8 mouse cellular contexts compared by ENCODE assay signal in the genomic region with DNA sequence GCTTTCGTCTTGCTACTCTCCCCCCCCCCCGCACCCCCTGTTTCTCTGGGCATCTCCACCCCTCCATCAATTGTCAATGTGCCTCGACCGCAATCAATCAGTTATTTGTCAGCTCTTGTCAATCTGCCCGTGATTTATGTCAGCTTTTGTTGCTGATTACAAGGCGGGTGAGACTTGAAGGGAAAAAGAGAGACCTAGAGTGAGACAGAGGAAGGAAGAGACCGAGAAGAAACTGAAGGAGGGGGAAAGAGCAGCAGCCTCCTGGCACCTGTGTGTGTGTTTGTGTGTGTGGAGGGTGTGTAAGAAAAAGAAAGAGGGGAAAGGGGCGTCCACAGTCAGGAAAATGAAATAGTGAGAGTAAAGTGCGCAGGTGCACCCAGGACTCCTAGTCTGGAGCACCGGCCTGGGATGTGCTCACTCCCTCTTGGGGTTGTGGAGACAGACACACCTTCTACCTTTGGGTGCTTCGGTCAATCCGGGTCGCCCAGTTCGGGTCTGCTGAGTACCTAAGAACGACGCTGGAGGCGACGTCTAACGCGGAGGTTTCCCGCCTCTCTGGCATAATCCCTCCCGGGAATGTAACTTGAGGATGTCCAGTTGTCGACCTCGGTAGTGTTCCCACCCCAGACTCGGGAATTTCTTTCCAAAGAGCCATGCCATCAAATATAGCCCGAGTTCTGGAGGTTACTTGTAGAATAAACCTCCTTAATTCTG. TPM values are rescaled to one million over a fixed set of nuclear protein-coding genes. Genes with fewer than 3 reads are reported as not detected.
A peak's percentile ranks its signal among the peaks of the same experiment; 100 is the strongest.
DNase-seq lines count a peak whose midpoint lies in the region; ATAC-seq and TF ChIP-seq lines count a peak whose summit lies in the region.

No protein-coding gene starts in this region.

- TF ChIP-seq CTCF in brain, embryonic 14.5 days (IDR thresholded peaks at IDR 0.05; ENCODE audit: borderline replicate concordance, extremely low read depth, insufficient read depth, insufficient read length): no peak

- H3K27me3 ChIP-seq in heart, embryonic 12.5 days (replicated peaks): peaks cover 46% of the 10 kb centered on the region
- no peaks in the 10 kb centered on the region for H3K27me3 ChIP-seq in kidney, embryonic 16.5 days (ENCODE audit: insufficient read depth, low read length)

- no peak for TF ChIP-seq POLR2A in brain, embryonic 14.5 days (IDR thresholded peaks at IDR 0.05; ENCODE audit: borderline replicate concordance, extremely low read depth, insufficient read depth, insufficient read length, poor library complexity, severe bottlenecking)

- peak overlapping the region; percentile 38; the same call in 1 of the 2 replicates for H3K9ac ChIP-seq in heart, embryonic 12.5 days
- peak overlapping the region; percentile 91 for H3K9ac ChIP-seq in kidney, embryonic 16.5 days (replicated peaks; ENCODE audit: low read length)

- no peaks in the 10 kb centered on the region for H3K36me3 ChIP-seq in heart, embryonic 12.5 days
- H3K36me3 ChIP-seq in kidney, embryonic 16.5 days (ENCODE audit: insufficient read depth, low read length): peaks cover 17% of the 10 kb centered on the region
- no peaks in the 10 kb centered on the region for H3K36me3 ChIP-seq in macrophage (ENCODE audit: inconsistent target)

- no peaks in the 10 kb centered on the region for H3K9me3 ChIP-seq in heart, embryonic 12.5 days (replicated peaks)
- no peaks in the 10 kb centered on the region for H3K9me3 ChIP-seq in kidney, embryonic 16.5 days (ENCODE audit: low read length)

- intact Hi-C loops in left cerebral cortex, postnatal 4 days (cut with DNase I): loop anchor here (5.0 to 10.0 kb wide), 5 partner anchors 454 to 1414 kb away; no protein-coding TSS in a partner anchor

- DNase-seq in adrenal gland, adult 18-20 months (ENCODE audit: low spot score in 2 of 2): peak; percentile 55 to 63
- no peak for DNase-seq in adrenal gland, postnatal 4 days (ENCODE audit: low spot score in 2 of 2)
- peak; percentile 53 for DNase-seq in brain, embryonic 14.5 days (ENCODE audit: low read depth)
- DNase-seq in urinary bladder, adult 2 months (ENCODE audit: low spot score): peak; percentile 45
- DNase-seq in left cerebral cortex, postnatal 4 days: no peak

- H3K79me2 ChIP-seq in macrophage (ENCODE audit: inconsistent target): no peaks in the 10 kb centered on the region

- H3K4me3 ChIP-seq in heart, embryonic 12.5 days: peak overlapping the region; percentile 73
- H3K4me3 ChIP-seq in kidney, embryonic 16.5 days (ENCODE audit: low read length): peak overlapping the region; percentile 78
- peak overlapping the region; percentile 51; the same call in 1 of the 2 replicates for H3K4me3 ChIP-seq in macrophage (ENCODE audit: inconsistent target)

- peaks cover 38% of the 10 kb centered on the region for H3K4me1 ChIP-seq in heart, embryonic 12.5 days (replicated peaks)
- H3K4me1 ChIP-seq in kidney, embryonic 16.5 days (ENCODE audit: insufficient read depth, low read length): peaks cover 26% of the 10 kb centered on the region

- H3K27ac ChIP-seq in heart, embryonic 12.5 days (ENCODE audit: poor library complexity, severe bottlenecking): peak overlapping the region; percentile 20; the same call in 1 of the 2 replicates
- H3K27ac ChIP-seq in kidney, embryonic 16.5 days (ENCODE audit: low read length): peak overlapping the region; percentile 98
- no peak overlapping the region for H3K27ac ChIP-seq in macrophage

- no peak for ATAC-seq in heart, embryonic 12.5 days (ENCODE audit: insufficient number of reproducible peaks, low FRiP score)
- ATAC-seq in kidney, embryonic 16.5 days (ENCODE audit: low FRiP score, low TSS enrichment): no peak

- WGBS in heart, embryonic 12.5 days: under 1% methylated on average over 26 of the region's 26 CpGs
- WGBS in kidney, embryonic 16.5 days: under 1% methylated on average over 26 of the region's 26 CpGs
- WGBS in macrophage (ENCODE audit: missing documents): 4% methylated on average over 23 of the region's 26 CpGs

- peak overlapping the region; percentile 85 for H3K4me2 ChIP-seq in heart, embryonic 12.5 days
- peak overlapping the region; percentile 90 for H3K4me2 ChIP-seq in kidney, embryonic 16.5 days (replicated peaks; ENCODE audit: low read depth, low read length)

RNA-seq across cellular contexts. Expression of gene Zfp503, which starts 0.7 kb away (rescaled TPM):
- total RNA-seq in adrenal gland, adult 18-20 months (2021): 10 to 100 TPM; 21.9 to 25.3 TPM
- total RNA-seq in adrenal gland, postnatal 4 days (2021): 10 to 100 TPM; 41.7 to 57.4 TPM
- 19.1 and 26.3 TPM in 2 replicates for polyA plus RNA-seq in brain, embryonic 14.5 days (2012; rRNA removed)
- polyA plus RNA-seq in heart, embryonic 12.5 days (2016; fragmentation: Nextera tagmentation; extraction: Ambion mirVana): 4.7 and 5.6 TPM in 2 replicates
- 24.6 and 27.5 TPM in 2 replicates for polyA plus RNA-seq in kidney, embryonic 16.5 days (2015; fragmentation: Nextera tagmentation; extraction: Ambion mirVana)
- total RNA-seq in macrophage (2018; cell fraction: chromatin; rRNA removed): 1 to 10 TPM in 3 of 26 experiments, under 1 TPM in 19, not detected in 4; 0.17 to 4.1 (median 0.44) TPM
- total RNA-seq in macrophage (2018; cell fraction: cytosol; rRNA removed): 1 to 10 TPM in 7 of 26 experiments, under 1 TPM in 19; 0.23 to 1.5 (median 0.92) TPM
- total RNA-seq in macrophage (2018; cell fraction: nucleus; rRNA removed): 1 to 10 TPM in 9 of 26 experiments, under 1 TPM in 15, not detected in 2; 0.19 to 2.2 (median 0.78) TPM
- 0.62 to 1.4 TPM (median 0.96 TPM) in 3 replicates for polyA plus RNA-seq in macrophage (2018)
- 14.3 and 26.0 TPM in 2 replicates for polyA plus RNA-seq in urinary bladder, adult 2 months (2012; rRNA removed)
- 1 to 10 TPM; 2.2 to 4.8 TPM for total RNA-seq in left cerebral cortex, postnatal 4 days (2021)

RNA-seq across cellular contexts. Expression of gene Lrmda, which starts 30.8 kb away (rescaled TPM):
- 1 to 10 TPM; 6.8 to 9.1 TPM for total RNA-seq in adrenal gland, adult 18-20 months (2021)
- 1 to 10 TPM; 3.7 to 3.9 TPM for total RNA-seq in adrenal gland, postnatal 4 days (2021)
- polyA plus RNA-seq in brain, embryonic 14.5 days (2012; rRNA removed): not detected in 2 replicates
- polyA plus RNA-seq in heart, embryonic 12.5 days (2016; fragmentation: Nextera tagmentation; extraction: Ambion mirVana): 1.0 and 1.3 TPM in 2 replicates
- 0.45 and 0.76 TPM in 2 replicates for polyA plus RNA-seq in kidney, embryonic 16.5 days (2015; fragmentation: Nextera tagmentation; extraction: Ambion mirVana)
- 100 to 1,000 TPM; 118 to 408 (median 284) TPM for total RNA-seq in macrophage (2018; cell fraction: chromatin; rRNA removed)
- total RNA-seq in macrophage (2018; cell fraction: cytosol; rRNA removed): 10 to 100 TPM; 22.7 to 54.5 (median 35.5) TPM
- total RNA-seq in macrophage (2018; cell fraction: nucleus; rRNA removed): 100 to 1,000 TPM in 24 of 26 experiments, 10 to 100 TPM in 2; 84.1 to 205 (median 139) TPM
- polyA plus RNA-seq in macrophage (2018): 18.1 to 23.7 TPM (median 19.6 TPM) in 3 replicates
- 0.74 and 1.3 TPM in 2 replicates for polyA plus RNA-seq in urinary bladder, adult 2 months (2012; rRNA removed)
- total RNA-seq in left cerebral cortex, postnatal 4 days (2021): under 1 TPM in 1 of 2 experiments, not detected in 1; 0.74 TPM

Comparison
In these comparisons a context has a peak if more than half of its experiments do, and no peak if none do; other contexts are left out.
1. DNase-seq: peak in adrenal gland, adult 18-20 months (2 of 2), brain, embryonic 14.5 days (single experiment) and urinary bladder, adult 2 months (single experiment); none in adrenal gland, postnatal 4 days (0 of 2) and left cerebral cortex, postnatal 4 days (single experiment).
2. Peak in every context shown above with its lines, with median percentiles within 50 percentile points of each other: H3K4me3 ChIP-seq.